Mouse (Mus musculus) heart, postnatal 0 days (tissue): ENCODE data around the gene Ifna1.
"Not testable (repeated sequence)": the region's sequence is repeated elsewhere in the genome, so short reads cannot be mapped to it uniquely, and the experiment has no call there.

Source experiments
- CTCF ChIP-seq: IDR thresholded peaks from 2 replicates; pipeline ENCODE4 v1.5.1; 2016; ENCODE audit warnings: antibody characterized with exemption, control low read depth, low read depth
- EP300 ChIP-seq: IDR thresholded peaks from 2 replicates; pipeline ENCODE4 v1.6.1; 2016; ENCODE audit warnings: antibody characterized with exemption, low read depth

GRCm38 (mm10) chr4:88827116-88827515 is 22.8 kb upstream of the Ifna1 start, which contains the start of gene Ifna6:
- not testable (repeated sequence) for TF ChIP-seq CTCF, EP300
